Mouse (Mus musculus): ENCODE results near the gene Rbm12.

Gene Rbm12

DNA sequence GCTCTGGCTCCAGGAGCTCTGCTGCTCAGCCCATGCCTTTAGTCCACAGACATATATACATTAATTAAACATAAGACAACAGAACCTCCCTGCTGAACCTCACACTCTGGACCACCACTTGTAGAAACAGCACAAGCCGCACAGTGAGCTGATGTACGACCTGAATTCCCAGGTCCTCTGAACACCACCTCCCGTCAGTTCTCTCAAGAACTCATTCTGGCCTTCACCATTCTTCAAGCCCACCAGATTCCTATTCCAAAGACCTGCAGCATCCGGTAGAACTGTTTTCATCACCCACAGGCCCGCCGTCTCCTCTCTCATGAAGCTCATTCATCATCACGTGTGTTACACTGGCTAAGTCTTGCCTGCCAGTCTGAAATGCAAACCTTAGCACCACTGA, 31.4 kb downstream of the Rbm12 start:
- no peak for DNase-seq (ENCODE audit: extremely low read depth, low read depth, low spot score)

DNA sequence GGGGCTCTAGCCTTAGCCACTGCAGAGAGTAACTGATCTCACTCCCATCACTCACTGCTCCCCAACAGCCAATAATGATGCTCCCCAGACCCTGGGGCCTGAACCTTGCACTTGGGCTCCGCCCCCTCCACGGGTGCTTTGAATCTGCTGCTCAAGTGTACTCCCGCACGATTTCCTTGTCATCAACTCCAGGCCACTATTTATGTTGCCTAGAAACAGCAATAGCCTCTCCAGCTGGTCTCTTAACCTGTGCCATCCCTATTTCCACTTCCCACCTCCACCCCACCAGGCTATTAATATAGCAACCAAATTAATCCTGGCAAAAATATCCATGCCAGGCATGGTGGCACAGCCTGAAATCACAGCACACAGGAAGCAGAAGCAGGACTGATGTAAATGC, 32.1 kb downstream of the Rbm12 start:
- DNase-seq (ENCODE audit: extremely low read depth, low read depth, low spot score): no peak

DNA sequence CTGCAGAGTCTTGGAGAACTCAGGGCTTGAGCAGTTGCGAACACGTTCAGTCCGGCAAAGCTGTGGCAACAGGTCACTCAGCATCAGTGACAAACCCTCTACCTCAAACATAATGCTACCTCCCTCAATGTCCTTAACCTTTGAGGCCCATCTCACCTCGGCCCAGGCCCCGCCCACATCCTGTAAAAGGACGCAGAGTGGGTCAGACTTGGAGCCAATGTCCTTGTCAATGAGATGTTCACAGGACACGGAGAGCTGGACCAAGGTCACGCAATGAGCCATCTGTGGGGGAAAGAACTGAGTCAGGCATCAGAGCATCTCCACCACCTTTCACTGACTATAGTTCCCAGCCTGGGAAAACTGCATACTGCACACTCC, 32.6 kb downstream of the Rbm12 start:
- no peak for DNase-seq (ENCODE audit: extremely low read depth, low read depth, low spot score)

DNA sequence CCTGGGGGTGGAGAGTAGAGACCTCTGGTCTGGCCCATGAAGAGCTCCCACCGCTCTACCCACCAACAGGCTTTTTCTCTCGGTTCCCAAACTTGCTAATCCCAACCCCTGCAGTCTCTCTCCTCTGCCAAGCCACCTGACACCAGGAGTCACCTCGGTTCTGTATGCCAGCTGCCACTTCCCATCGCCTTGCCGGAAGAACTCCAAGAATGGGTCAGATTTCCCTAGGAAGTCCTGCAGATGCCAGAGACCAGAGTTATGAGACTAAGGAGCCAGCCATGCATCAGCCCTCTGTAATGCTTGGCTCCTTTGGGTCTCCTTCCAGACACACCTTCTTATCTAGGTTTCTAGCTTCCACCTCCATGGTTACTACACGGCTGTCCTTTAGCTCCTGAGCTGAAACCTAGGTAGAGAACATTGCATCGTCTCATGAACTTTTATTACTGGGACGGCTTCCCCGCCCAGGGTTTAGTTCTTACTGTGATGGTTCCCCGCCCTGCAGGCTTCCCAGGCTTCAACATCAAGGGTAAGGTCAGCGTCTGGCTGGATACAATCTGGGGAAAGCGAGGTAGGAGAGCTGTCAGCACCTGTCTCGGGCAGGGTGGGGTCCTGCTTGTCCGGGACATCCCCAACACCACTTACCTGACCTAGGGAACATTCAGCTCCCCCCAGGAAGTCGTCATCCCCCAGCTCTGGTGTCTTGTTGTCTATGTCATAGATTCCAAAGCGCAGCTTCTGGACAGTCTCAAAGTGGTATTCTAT, 33.2 kb downstream of the Rbm12 start:
- DNase-seq (ENCODE audit: extremely low read depth, low read depth, low spot score): no peak

DNA sequence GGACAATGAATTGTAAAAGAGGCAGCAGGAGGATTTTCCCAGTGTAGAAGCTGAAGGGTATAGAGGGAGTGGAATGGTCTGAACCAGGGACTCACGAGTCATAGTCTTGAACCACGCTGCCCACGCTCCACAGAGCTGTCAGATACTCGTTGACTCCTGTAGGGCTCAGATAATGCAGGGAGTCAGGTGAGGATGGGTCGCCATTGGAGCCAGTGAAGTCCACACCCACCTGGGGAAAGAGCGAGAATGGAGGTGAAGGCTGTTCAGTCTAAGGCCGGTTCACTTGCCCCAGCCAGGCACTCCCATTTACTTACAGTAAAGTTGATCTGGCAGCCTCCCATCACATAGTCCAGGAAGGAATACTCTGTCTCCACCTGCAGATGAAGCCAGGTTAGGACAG, 34.3 kb downstream of the Rbm12 start:
- DNase-seq (ENCODE audit: extremely low read depth, low read depth, low spot score): no peak

DNA sequence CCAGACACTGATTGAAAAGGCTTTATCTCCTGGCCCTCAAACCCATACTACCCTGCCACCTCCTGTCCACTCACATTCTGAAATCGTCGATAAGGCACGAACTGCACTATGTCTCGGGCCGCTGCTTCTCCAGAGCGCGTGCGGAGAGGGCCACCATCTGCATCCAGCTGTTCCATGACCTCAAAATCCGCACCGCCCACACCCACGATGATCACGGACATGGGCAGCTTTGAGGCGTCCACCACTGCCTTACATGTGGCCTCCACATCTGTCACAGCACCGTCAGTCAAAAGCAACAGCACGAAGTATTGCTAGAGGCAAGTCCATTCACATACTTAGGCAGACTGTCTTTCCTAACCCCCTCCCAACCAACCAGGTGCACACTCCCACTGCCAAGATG, 38.1 kb downstream of the Rbm12 start:
- DNase-seq (ENCODE audit: extremely low read depth, low read depth, low spot score): no peak

DNA sequence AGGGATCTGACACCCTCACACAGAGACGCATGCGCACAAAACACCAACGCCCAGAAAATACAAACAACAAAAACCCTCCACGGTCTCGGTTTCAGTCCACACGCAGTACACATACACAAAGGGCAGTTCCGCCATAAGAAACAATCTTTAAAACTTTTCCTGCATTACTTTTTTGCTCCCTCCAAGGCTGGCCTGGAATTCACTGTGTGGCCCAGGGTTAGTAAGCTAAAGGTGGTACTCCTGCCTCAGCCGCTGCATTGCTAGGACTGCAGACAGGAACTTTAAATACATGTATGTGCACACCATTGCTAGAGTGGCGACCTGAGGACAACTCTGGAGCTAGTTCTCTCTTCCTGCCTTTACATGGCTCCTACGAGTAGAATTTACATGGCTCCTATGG, 40.5 kb downstream of the Rbm12 start:
- no peak for DNase-seq (ENCODE audit: extremely low read depth, low read depth, low spot score)

DNA sequence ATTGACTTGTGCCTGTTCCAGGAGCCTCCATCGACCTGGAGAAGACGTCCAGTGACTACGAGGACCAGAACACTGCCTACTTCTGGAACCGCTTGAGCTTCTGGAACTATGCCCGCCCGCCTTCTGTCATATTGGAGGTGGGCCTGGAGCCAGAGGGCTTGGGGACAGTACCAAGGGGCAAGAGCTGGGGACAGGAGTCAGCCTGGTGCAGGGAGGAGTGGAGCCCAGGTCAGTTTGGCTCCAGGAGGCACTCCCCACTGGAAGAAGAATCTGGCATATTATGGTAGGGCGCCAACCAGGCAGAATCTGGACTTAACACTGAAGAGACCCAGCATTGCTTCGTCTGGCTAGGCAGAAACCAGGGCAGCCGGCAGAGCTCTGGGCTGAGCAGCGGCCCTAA, 43.9 kb downstream of the Rbm12 start:
- no peak for DNase-seq (ENCODE audit: extremely low read depth, low read depth, low spot score)

DNA sequence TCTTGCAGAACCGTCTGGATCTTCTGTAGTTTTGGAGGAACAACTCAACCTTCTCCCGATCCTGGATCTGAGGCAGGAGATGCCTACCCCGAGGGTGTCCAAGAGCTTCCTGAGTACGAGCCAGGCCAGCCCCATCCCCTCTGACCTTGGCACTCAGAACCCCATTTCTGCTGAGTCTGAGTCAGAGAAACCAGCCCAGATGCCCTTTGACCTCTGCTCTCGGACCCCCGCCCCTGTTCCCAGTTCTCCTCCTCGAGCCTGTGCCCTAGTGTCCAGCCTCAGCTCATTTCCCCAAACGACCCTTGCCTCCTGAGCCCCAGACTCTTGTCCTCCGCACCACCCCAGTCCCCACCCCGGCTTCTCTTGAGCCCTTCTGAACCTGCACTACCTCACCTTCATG, 45.7 kb downstream of the Rbm12 start:
- DNase-seq (ENCODE audit: extremely low read depth, low read depth, low spot score): no peak

DNA sequence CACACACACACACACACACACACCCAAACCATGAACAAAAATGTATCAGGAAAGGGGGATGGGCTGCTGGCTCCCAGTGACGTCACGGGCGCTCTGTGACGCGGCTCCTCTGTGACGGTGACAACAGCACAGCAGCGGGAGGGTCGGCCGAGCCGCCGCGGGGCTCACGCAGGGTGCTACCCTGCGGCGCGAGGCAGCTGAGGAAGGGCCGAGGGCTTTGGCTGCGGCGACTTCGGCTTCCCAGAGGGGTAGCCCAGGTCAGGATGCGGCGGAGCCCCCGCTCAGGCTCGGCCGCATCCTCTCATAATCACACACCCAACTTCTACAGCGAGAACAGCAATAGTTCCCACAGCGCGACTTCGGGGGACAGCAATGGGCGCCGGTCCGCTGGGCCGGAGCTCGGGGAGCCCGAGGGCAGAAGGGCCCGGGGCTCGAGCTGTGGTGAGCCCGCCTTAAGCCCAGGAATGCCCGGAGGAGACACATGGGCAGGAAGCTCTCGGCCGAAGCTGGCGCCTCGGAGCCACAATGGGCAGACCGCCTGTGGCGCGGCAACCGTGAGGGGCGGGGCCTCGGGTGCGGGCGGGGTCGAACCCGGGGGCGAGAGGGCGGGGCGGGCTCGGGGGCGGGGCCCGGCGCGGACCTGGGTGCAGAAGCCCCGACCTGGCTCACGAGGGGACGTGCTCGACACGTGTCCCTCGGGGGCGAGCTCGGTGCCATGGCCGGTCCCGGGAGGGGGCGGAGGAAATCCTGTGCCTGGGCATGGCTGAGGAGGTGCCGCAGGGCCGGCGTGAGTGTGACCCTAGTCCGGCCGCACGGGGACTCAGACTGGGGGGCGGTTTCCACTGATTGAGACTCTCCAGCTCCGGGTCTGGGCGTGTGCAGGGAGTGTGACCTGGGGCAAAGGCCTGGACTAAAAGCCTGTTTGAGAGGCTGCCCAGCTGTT, 46.4 kb downstream of the Rbm12 start, which contains the start of gene Spag4:
Gene Spag4 (plus strand): TSS at position 77 of the 943 bp plus-strand sequence.
- no peak for DNase-seq (ENCODE audit: extremely low read depth, low read depth, low spot score)

DNA sequence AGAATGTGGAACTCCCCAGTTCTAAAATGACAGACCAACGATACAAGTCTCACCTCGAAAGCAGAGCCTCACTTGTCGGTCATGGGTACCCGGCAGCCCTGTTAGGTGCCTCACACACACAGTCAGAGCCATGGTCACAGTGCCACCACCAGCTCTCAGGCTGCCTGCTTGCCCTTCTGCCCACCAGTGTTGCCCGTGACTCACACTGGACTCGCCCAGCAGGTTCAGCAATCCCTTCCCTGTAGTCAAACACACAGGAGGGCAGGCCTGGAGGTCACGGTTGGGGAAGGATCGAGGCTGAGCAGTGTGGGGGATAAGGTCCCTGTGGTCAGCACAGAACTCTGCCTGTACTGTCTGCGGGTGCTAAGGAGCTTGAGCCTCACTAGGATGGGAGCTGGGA, 59.0 kb downstream of the Rbm12 start, which contains the start of gene Fer1l4:
Gene Fer1l4 (minus strand): TSS at position 132 of the 400 bp plus-strand sequence.
- DNase-seq (ENCODE audit: extremely low read depth, low read depth, low spot score): no peak

DNA sequence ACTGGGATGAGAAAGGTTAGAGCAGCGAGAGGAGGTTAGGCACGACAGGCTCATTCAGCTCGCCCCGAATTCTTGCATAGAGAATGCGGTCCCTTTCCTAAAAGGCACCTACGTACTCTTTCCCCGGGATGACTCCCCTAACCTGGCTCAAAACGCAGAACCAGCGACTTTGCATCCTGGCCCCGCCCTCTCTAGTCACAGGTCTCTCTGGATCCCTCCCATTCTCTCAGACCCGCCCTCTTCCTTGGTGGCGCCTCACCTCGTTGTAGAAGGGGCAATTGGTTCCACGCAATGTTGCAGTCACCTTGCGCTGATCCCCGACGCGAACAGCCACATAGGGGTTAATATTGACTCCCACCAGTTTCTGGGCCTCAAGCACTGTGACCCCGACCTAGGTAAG, 63.8 kb downstream of the Rbm12 start:
- no peak for DNase-seq (ENCODE audit: extremely low read depth, low read depth, low spot score)

DNA sequence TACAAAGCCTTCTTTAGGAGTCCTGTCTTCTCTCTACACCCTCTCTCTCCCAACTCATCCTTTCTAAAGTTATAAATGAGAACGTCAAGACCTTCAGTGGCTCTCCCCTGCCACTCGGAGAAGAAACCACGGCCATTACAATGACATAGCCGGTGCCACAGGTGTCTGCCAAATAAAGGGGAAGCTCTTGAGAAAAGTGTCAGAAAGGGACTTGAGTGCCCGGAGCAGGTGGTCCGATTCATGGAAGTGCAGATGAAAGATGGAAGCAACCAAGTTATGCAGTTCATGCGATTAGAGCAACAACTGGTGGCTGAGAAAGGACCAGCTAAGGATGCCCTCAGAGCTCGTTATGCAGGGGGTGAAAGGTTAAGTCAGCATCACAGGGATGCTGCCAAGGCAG, 68.9 kb downstream of the Rbm12 start:
- DNase-seq (ENCODE audit: extremely low read depth, low read depth, low spot score): no peak

Data from fat pad, adult 2 months (tissue).